Mouse (Mus musculus) liver, postnatal 0 days (tissue): ENCODE data around the gene Tec.

Source experiments
- CTCF ChIP-seq: sonication (generic); IDR thresholded peaks from 2 replicates; pipeline ENCODE4 v1.5.1; 2016; ENCODE audit warnings: antibody characterized with exemption, low read depth
- EP300 ChIP-seq: IDR thresholded peaks from 2 replicates; pipeline ENCODE4 v1.6.1; 2016; ENCODE audit warnings: antibody characterized with exemption, low read depth, mild to moderate bottlenecking

GRCm38 (mm10) chr5:72857756-72858155, 10.5 kb downstream of the Tec start:
- no peak for TF ChIP-seq CTCF
- TF ChIP-seq EP300 = 0 out of 2 replicates have a peak, but pooled peaks have one; percentile 18
